Mouse (Mus musculus) adrenal gland, postnatal 4 days (tissue): ENCODE results near the gene Akr1b3. TPM values are rescaled to one million over a fixed set of nuclear protein-coding genes. Genes with fewer than 3 reads are reported as not detected.

Experiments
- DNase-seq, 2 experiments: peaks; one replicate each; pipeline ENCODE4 v3.0.0; 2021 to 2022; ENCODE audit warnings: low spot score in 2 of 2, mixed read lengths in 2 of 2
- total RNA-seq, 2 experiments: library from RNA; stranded (reverse); gene quantifications; 2 replicates each; pipeline ENCODE4 v1.2.3; 2021

Akr1b3 gene
- total RNA-seq, 2 experiments from 2014 or later, result 123 to 124 TPM

DNA sequence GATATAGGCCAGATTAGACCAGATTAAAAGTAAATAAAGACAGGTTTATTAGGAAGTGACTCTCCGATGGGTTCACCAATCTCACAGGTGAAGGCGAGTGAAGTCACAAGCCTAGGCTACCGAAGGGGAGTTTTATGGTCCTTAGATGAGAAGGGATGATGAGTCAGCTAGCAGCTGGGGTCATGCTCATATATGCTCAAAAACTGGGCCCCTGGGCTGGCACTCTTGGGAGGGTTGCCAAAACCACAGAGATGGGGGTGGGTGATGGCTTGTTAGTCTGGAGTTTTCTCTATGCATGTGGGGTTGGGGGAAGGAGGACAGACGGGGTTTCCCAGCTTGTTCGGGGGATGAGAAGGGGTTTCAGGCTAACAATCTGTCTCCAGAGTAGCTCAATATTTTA lies 44.8 kb downstream of the Akr1b3 start:
- no peak for DNase-seq

DNA sequence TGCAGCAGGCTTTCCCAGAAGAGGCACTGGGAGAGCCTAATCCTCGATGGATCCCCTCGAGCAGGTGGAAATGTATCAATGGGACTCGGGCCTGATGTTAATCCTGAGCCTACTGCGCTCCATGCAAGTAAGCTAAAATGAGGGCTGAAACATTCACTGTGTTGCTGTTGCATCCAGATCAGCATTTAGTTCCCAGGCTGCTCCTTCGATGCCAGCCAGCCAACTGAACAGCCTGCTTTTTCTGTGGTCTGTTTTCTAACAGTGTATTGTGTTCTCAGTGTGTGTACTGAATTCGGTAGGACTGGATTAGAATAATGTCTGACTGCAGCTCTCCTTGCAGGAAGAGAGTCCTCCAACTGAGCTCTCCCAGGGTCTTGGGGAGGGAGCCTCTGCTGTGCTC lies 46.6 kb downstream of the Akr1b3 start:
- DNase-seq, result no peak

DNA sequence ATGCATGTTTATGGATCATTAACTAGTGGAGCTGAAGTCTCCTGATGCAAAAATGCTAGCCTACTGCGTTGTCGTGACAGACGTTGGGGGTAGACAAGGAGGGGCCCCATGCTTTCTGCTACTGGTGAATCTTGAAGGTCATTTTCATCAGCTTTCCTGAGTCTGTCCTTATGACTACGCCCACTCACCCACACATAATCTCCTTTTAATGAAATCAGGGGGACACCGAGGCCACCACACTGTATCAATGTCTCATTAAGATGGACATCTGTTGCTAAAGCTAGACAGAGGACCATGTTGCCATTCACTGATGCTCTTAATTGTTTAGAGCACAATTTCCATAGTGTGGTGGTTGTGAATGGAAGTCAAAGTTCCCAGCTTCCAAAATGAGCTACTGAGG lies 58.7 kb downstream of the Akr1b3 start:
- DNase-seq, result no peak

Other genes starting within 250 kb of the Akr1b3 start
- 10 to 100 TPM; 26.9 to 35.9 TPM for gene Slc35b4, start 140.4 kb downstream of the Akr1b3 start, total RNA-seq
- gene Akr1b8, start 36.6 kb upstream of the Akr1b3 start, total RNA-seq, result 10 to 100 TPM; 73.3 to 75.5 TPM
- gene Akr1b10, start 66.7 kb upstream of the Akr1b3 start, total RNA-seq, result 10 to 100 TPM; 80.9 to 92.1 TPM
- gene Akr1b7, start 94.9 kb upstream of the Akr1b3 start, total RNA-seq, result 100 to 1,000 TPM; 195 to 242 TPM
- gene Bpgm, start 158.7 kb upstream of the Akr1b3 start, total RNA-seq, result 10 to 100 TPM; 43.2 to 49.5 TPM